Mouse (Mus musculus): ENCODE data around the gene Cacng8. TPM values are rescaled to one million over a fixed set of nuclear protein-coding genes. Genes with fewer than 3 reads are reported as not detected.

The Cacng8 gene
- polyA plus RNA-seq, 2 experiments: 3.6 to 4.0 TPM

- 63% methylated on average over 11 of the region's 11 CpGs for WGBS
- no peak overlapping the region for H3K4me3 ChIP-seq (replicated peaks; ENCODE audit: low read length)
- TF ChIP-seq POLR2A (IDR thresholded peaks at IDR 0.05; ENCODE audit: borderline replicate concordance, extremely low read depth, insufficient read depth, insufficient read length): no peak
- peaks cover 5% of the 10 kb centered on the region; the same call in 1 of the 2 replicates for H3K4me1 ChIP-seq (ENCODE audit: control insufficient read depth, insufficient read depth, low read length)
- ATAC-seq (ENCODE audit: low FRiP score, low read depth) (no peak), DNase-seq (ENCODE audit: low spot score) (no peak)
- no peaks in the 10 kb centered on the region for H3K9me3 ChIP-seq (ENCODE audit: control insufficient read depth, low read length)
- peaks cover 46% of the 10 kb centered on the region for H3K27me3 ChIP-seq (ENCODE audit: control insufficient read depth, insufficient read depth, low read length)
- no peak overlapping the region for H3K27ac ChIP-seq (replicated peaks; ENCODE audit: low read depth, low read length)
- H3K36me3 ChIP-seq (ENCODE audit: control insufficient read depth, insufficient read depth, low read length): no peaks in the 10 kb centered on the region
- no peak overlapping the region for H3K4me2 ChIP-seq (replicated peaks; ENCODE audit: low read depth, low read length, severe bottlenecking)
- H3K9ac ChIP-seq (ENCODE audit: low read depth, low read length, severe bottlenecking): no peak overlapping the region
Measured at GRCm38 (mm10) chr7:3409729-3410520, 19.4 kb downstream of the Cacng8 start.

GRCm38 (mm10) chr7:3411160-3411941, 20.9 kb downstream of the Cacng8 start:
- H3K4me3 ChIP-seq (replicated peaks; ENCODE audit: low read length): peak overlapping the region; percentile 42
- DNase-seq (ENCODE audit: low spot score) (peak; percentile 79), ATAC-seq (ENCODE audit: low FRiP score, low read depth) (peak; percentile 88)
- peaks cover 5% of the 10 kb centered on the region; the same call in 1 of the 2 replicates for H3K4me1 ChIP-seq (ENCODE audit: control insufficient read depth, insufficient read depth, low read length)
- peak overlapping the region; percentile 31; the same call in 1 of the 2 replicates for H3K9ac ChIP-seq (ENCODE audit: low read depth, low read length, severe bottlenecking)
- peaks cover 59% of the 10 kb centered on the region for H3K27me3 ChIP-seq (ENCODE audit: control insufficient read depth, insufficient read depth, low read length)
- H3K36me3 ChIP-seq (ENCODE audit: control insufficient read depth, insufficient read depth, low read length): no peaks in the 10 kb centered on the region
- peak overlapping the region; percentile 64 for H3K4me2 ChIP-seq (replicated peaks; ENCODE audit: low read depth, low read length, severe bottlenecking)
- H3K9me3 ChIP-seq (ENCODE audit: control insufficient read depth, low read length): no peaks in the 10 kb centered on the region
- H3K27ac ChIP-seq (replicated peaks; ENCODE audit: low read depth, low read length): no peak overlapping the region
- TF ChIP-seq POLR2A (IDR thresholded peaks at IDR 0.05; ENCODE audit: borderline replicate concordance, extremely low read depth, insufficient read depth, insufficient read length): no peak
- under 1% methylated on average over 33 of the region's 33 CpGs for WGBS

- peaks cover 5% of the 10 kb centered on the region; the same call in 1 of the 2 replicates for H3K4me1 ChIP-seq (ENCODE audit: control insufficient read depth, insufficient read depth, low read length)
- H3K27ac ChIP-seq (replicated peaks; ENCODE audit: low read depth, low read length): no peak overlapping the region
- no peak for TF ChIP-seq POLR2A (IDR thresholded peaks at IDR 0.05; ENCODE audit: borderline replicate concordance, extremely low read depth, insufficient read depth, insufficient read length)
- peaks cover 66% of the 10 kb centered on the region for H3K27me3 ChIP-seq (ENCODE audit: control insufficient read depth, insufficient read depth, low read length)
- peak overlapping the region; percentile 42 for H3K4me3 ChIP-seq (replicated peaks; ENCODE audit: low read length)
- DNase-seq (ENCODE audit: low spot score) (no peak), ATAC-seq (ENCODE audit: low FRiP score, low read depth) (no peak)
- WGBS: under 1% methylated on average over 20 of the region's 20 CpGs
- peak overlapping the region; percentile 64 for H3K4me2 ChIP-seq (replicated peaks; ENCODE audit: low read depth, low read length, severe bottlenecking)
- H3K9ac ChIP-seq (ENCODE audit: low read depth, low read length, severe bottlenecking): 0 out of 2 replicates have a peak overlapping the region, but pooled peaks have one; percentile 34
- no peaks in the 10 kb centered on the region for H3K36me3 ChIP-seq (ENCODE audit: control insufficient read depth, insufficient read depth, low read length)
- H3K9me3 ChIP-seq (ENCODE audit: control insufficient read depth, low read length): no peaks in the 10 kb centered on the region
Measured at GRCm38 (mm10) chr7:3412036-3412435, 21.6 kb downstream of the Cacng8 start.

GRCm38 (mm10) chr7:3414888-3415287, 24.4 kb downstream of the Cacng8 start:
- H3K9ac ChIP-seq (ENCODE audit: low read depth, low read length, severe bottlenecking): peak overlapping the region; percentile 53
- H3K4me2 ChIP-seq (replicated peaks; ENCODE audit: low read depth, low read length, severe bottlenecking): peak overlapping the region; percentile 99
- peak overlapping the region; percentile 54 for H3K4me3 ChIP-seq (replicated peaks; ENCODE audit: low read length)
- DNase-seq (ENCODE audit: low spot score) (no peak), ATAC-seq (ENCODE audit: low FRiP score, low read depth) (no peak)
- H3K27me3 ChIP-seq (ENCODE audit: control insufficient read depth, insufficient read depth, low read length): peaks cover 78% of the 10 kb centered on the region
- TF ChIP-seq POLR2A (IDR thresholded peaks at IDR 0.05; ENCODE audit: borderline replicate concordance, extremely low read depth, insufficient read depth, insufficient read length): no peak
- no peaks in the 10 kb centered on the region for H3K36me3 ChIP-seq (ENCODE audit: control insufficient read depth, insufficient read depth, low read length)
- H3K9me3 ChIP-seq (ENCODE audit: control insufficient read depth, low read length): no peaks in the 10 kb centered on the region
- H3K4me1 ChIP-seq (ENCODE audit: control insufficient read depth, insufficient read depth, low read length): peaks cover 5% of the 10 kb centered on the region; the same call in 1 of the 2 replicates
- H3K27ac ChIP-seq (replicated peaks; ENCODE audit: low read depth, low read length): no peak overlapping the region
- WGBS: 1% methylated on average over 31 of the region's 47 CpGs

GRCm38 (mm10) chr7:3415378-3415777, 24.9 kb downstream of the Cacng8 start:
- Histone ChIP-seq H3K36me3 (ENCODE audit: control insufficient read depth, insufficient read depth, low read length) (no peaks in the 10 kb centered on the region), H3K27me3 (ENCODE audit: control insufficient read depth, insufficient read depth, low read length) (peaks cover 78% of the 10 kb centered on the region), H3K4me3 (replicated peaks; ENCODE audit: low read length) (peak overlapping the region; percentile 54), H3K27ac (replicated peaks; ENCODE audit: low read depth, low read length) (no peak overlapping the region), H3K4me2 (replicated peaks; ENCODE audit: low read depth, low read length, severe bottlenecking) (peak overlapping the region; percentile 99), H3K9ac (ENCODE audit: low read depth, low read length, severe bottlenecking) (peak overlapping the region; percentile 53), H3K9me3 (ENCODE audit: control insufficient read depth, low read length) (no peaks in the 10 kb centered on the region), H3K4me1 (ENCODE audit: control insufficient read depth, insufficient read depth, low read length) (peaks cover 5% of the 10 kb centered on the region; the same call in 1 of the 2 replicates)
- 0% methylated on average over 1 of the region's 60 CpGs for WGBS
- DNase-seq (ENCODE audit: low spot score): no peak
- no peak for TF ChIP-seq POLR2A (IDR thresholded peaks at IDR 0.05; ENCODE audit: borderline replicate concordance, extremely low read depth, insufficient read depth, insufficient read length)
- no peak for ATAC-seq (ENCODE audit: low FRiP score, low read depth)
